Mouse (Mus musculus): ENCODE data around the gene Ccdc47. TPM values are rescaled to one million over a fixed set of nuclear protein-coding genes. Genes with fewer than 3 reads are reported as not detected.
A peak's percentile ranks its signal among the peaks of the same experiment; 100 is the strongest.

Gene Ccdc47
- polyA plus RNA-seq, 1 experiment from 2014 or later, result 53.5 TPM

GRCm38 (mm10) chr11:106163546-106163945, 52.6 kb downstream of the Ccdc47 start:
- peaks cover 13% of the 10 kb centered on the region for H3K4me1 ChIP-seq (ENCODE audit: control insufficient read depth, insufficient read depth, low read length)
- no peaks in the 10 kb centered on the region for H3K9me3 ChIP-seq (ENCODE audit: control insufficient read depth, low read length)
- no peak overlapping the region for H3K27ac ChIP-seq (replicated peaks; ENCODE audit: low read depth, low read length)
- no peak overlapping the region for H3K4me3 ChIP-seq (ENCODE audit: low read depth, low read length)
- H3K4me2 ChIP-seq (ENCODE audit: low read depth, severe bottlenecking), result no peak overlapping the region
- no peaks in the 10 kb centered on the region for H3K27me3 ChIP-seq (ENCODE audit: control insufficient read depth, insufficient read depth, low read length)
- ATAC-seq (ENCODE audit: insufficient number of reproducible peaks, low FRiP score, low TSS enrichment, low read depth), result no peak
- no peak for DNase-seq (ENCODE audit: low spot score)
- H3K36me3 ChIP-seq (ENCODE audit: control insufficient read depth, insufficient read depth, low read length), result peaks cover 10% of the 10 kb centered on the region
- WGBS, result 88% methylated on average over 4 of the region's 4 CpGs
- H3K9ac ChIP-seq (ENCODE audit: low read length), result no peak overlapping the region

- WGBS, result 85% methylated on average over 2 of the region's 2 CpGs
- H3K9ac ChIP-seq (ENCODE audit: low read length), result no peak overlapping the region
- H3K27me3 ChIP-seq (ENCODE audit: control insufficient read depth, insufficient read depth, low read length), result no peaks in the 10 kb centered on the region
- no peak overlapping the region for H3K27ac ChIP-seq (replicated peaks; ENCODE audit: low read depth, low read length)
- H3K4me1 ChIP-seq (ENCODE audit: control insufficient read depth, insufficient read depth, low read length), result peaks cover 20% of the 10 kb centered on the region
- H3K9me3 ChIP-seq (ENCODE audit: control insufficient read depth, low read length), result no peaks in the 10 kb centered on the region
- ATAC-seq (ENCODE audit: insufficient number of reproducible peaks, low FRiP score, low TSS enrichment, low read depth) (no peak), DNase-seq (ENCODE audit: low spot score) (no peak)
- peaks cover 16% of the 10 kb centered on the region for H3K36me3 ChIP-seq (ENCODE audit: control insufficient read depth, insufficient read depth, low read length)
- no peak overlapping the region for H3K4me3 ChIP-seq (ENCODE audit: low read depth, low read length)
- H3K4me2 ChIP-seq (ENCODE audit: low read depth, severe bottlenecking), result no peak overlapping the region
These were observed 53.9 kb downstream of the Ccdc47 start for GRCm38 (mm10) chr11:106162237-106162636.

DNA sequence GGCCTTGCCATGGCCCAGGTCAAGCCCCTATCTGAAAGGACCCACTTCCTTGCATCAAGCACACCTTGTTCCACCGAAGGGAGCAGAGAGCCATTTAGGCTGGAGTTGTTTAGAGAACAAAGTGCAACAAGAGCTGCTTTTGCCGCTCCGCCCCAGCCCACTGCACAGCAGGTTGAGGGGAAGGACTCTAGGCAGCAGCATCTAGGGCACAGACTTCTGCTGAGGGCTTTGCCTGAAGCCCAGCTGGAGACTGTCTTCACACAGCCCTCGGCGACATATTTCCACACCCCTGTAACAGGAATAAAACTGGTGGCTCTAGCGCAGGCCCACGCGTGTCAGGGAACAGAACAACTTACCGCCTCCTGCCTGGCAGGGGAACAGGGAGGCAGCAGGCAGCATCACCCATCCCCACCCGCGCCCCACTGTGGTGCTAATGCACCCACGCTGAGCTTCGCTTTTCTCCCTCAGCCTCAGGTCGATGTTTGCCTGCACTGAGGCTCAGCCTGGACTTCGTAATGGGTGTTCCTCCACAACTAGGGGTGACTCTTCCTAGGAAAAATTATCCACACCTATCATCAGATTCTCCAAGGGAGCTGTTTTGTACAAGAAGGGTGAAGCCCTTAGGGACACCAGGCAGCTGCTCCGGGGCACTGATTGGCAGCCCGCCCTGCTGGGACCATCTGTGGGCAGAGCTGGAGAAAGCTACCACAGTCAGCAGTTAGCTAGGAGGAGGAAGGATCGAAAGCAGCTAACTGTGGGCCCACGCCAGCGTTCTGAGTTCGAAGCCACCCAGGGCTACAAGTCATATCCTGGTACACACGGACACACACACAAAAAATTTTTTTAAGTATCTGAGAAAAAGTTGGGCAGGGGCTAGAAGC, 55.1 kb downstream of the Ccdc47 start, which contains the start of the genes Gm10840 and Limd2:
Gene Gm10840 (plus strand): TSS at position 10 of the 881 bp plus-strand sequence.
Gene Limd2 (minus strand): TSS at position 20 of the 881 bp plus-strand sequence.
- Histone ChIP-seq H3K9ac (ENCODE audit: low read length) (peak within 1 kb of the TSS; percentile 98), H3K4me1 (ENCODE audit: control insufficient read depth, insufficient read depth, low read length) (peaks cover 20% of the 10 kb centered on the region), H3K4me3 (ENCODE audit: low read depth, low read length) (peak within 1 kb of the TSS; percentile 75), H3K27ac (replicated peaks; ENCODE audit: low read depth, low read length) (peak within 1 kb of the TSS; percentile 100), H3K36me3 (ENCODE audit: control insufficient read depth, insufficient read depth, low read length) (peaks cover 13% of the 10 kb centered on the region), H3K4me2 (ENCODE audit: low read depth, severe bottlenecking) (peak within 1 kb of the TSS; percentile 78), H3K27me3 (ENCODE audit: control insufficient read depth, insufficient read depth, low read length) (no peaks in the 10 kb centered on the region), H3K9me3 (ENCODE audit: control insufficient read depth, low read length) (no peaks in the 10 kb centered on the region)
- ATAC-seq (ENCODE audit: insufficient number of reproducible peaks, low FRiP score, low TSS enrichment, low read depth) (no peak), DNase-seq (ENCODE audit: low spot score) (no peak)
- 31% methylated on average over 22 of the region's 22 CpGs for WGBS

- H3K4me1 ChIP-seq (ENCODE audit: control insufficient read depth, insufficient read depth, low read length), result peaks cover 20% of the 10 kb centered on the region
- no peaks in the 10 kb centered on the region for H3K27me3 ChIP-seq (ENCODE audit: control insufficient read depth, insufficient read depth, low read length)
- peak overlapping the region; percentile 78 for H3K4me2 ChIP-seq (ENCODE audit: low read depth, severe bottlenecking)
- peak overlapping the region; percentile 75 for H3K4me3 ChIP-seq (ENCODE audit: low read depth, low read length)
- ATAC-seq (ENCODE audit: insufficient number of reproducible peaks, low FRiP score, low TSS enrichment, low read depth) (peak; percentile 53; the same call in 1 of the 2 replicates), DNase-seq (ENCODE audit: low spot score) (peak; percentile 88)
- H3K9me3 ChIP-seq (ENCODE audit: control insufficient read depth, low read length), result no peaks in the 10 kb centered on the region
- H3K36me3 ChIP-seq (ENCODE audit: control insufficient read depth, insufficient read depth, low read length), result peaks cover 13% of the 10 kb centered on the region
- under 1% methylated on average over 87 of the region's 106 CpGs for WGBS
- H3K27ac ChIP-seq (replicated peaks; ENCODE audit: low read depth, low read length), result peak overlapping the region; percentile 100
- peak overlapping the region; percentile 98 for H3K9ac ChIP-seq (ENCODE audit: low read length)
These were observed 56.0 kb downstream of the Ccdc47 start for GRCm38 (mm10) chr11:106159921-106160840.

GRCm38 (mm10) chr11:106159216-106159920, 56.8 kb downstream of the Ccdc47 start:
- H3K4me3 ChIP-seq (ENCODE audit: low read depth, low read length), result peak overlapping the region; percentile 75
- H3K27me3 ChIP-seq (ENCODE audit: control insufficient read depth, insufficient read depth, low read length), result no peaks in the 10 kb centered on the region
- H3K4me2 ChIP-seq (ENCODE audit: low read depth, severe bottlenecking), result peak overlapping the region; percentile 78
- peaks cover 20% of the 10 kb centered on the region for H3K4me1 ChIP-seq (ENCODE audit: control insufficient read depth, insufficient read depth, low read length)
- under 1% methylated on average over 24 of the region's 25 CpGs for WGBS
- peak overlapping the region; percentile 100 for H3K27ac ChIP-seq (replicated peaks; ENCODE audit: low read depth, low read length)
- peaks cover 12% of the 10 kb centered on the region for H3K36me3 ChIP-seq (ENCODE audit: control insufficient read depth, insufficient read depth, low read length)
- peak overlapping the region; percentile 98 for H3K9ac ChIP-seq (ENCODE audit: low read length)
- H3K9me3 ChIP-seq (ENCODE audit: control insufficient read depth, low read length), result no peaks in the 10 kb centered on the region
- ATAC-seq (ENCODE audit: insufficient number of reproducible peaks, low FRiP score, low TSS enrichment, low read depth) (peak; percentile 79), DNase-seq (ENCODE audit: low spot score) (peak; percentile 81)

DNA sequence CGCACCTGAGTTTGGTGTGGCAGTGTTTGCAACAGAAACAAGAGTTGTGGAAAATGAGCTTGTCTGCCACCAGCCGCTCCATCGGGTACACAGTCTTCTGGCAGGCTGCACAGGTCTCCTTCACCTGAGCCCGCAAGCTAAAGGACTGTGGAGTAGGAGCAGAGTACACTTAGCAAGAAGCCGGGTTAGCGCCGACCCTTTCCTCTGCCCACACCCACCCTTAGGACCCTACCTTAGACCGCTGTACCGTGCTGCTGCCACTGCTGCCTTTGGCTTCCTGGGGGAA, 57.3 kb downstream of the Ccdc47 start:
- Histone ChIP-seq H3K27me3 (ENCODE audit: control insufficient read depth, insufficient read depth, low read length) (no peaks in the 10 kb centered on the region), H3K9ac (ENCODE audit: low read length) (peak overlapping the region; percentile 98), H3K4me3 (ENCODE audit: low read depth, low read length) (peak overlapping the region; percentile 75), H3K9me3 (ENCODE audit: control insufficient read depth, low read length) (no peaks in the 10 kb centered on the region), H3K27ac (replicated peaks; ENCODE audit: low read depth, low read length) (peak overlapping the region; percentile 100), H3K4me1 (ENCODE audit: control insufficient read depth, insufficient read depth, low read length) (peaks cover 20% of the 10 kb centered on the region), H3K4me2 (ENCODE audit: low read depth, severe bottlenecking) (peak overlapping the region; percentile 78), H3K36me3 (ENCODE audit: control insufficient read depth, insufficient read depth, low read length) (peaks cover 13% of the 10 kb centered on the region)
- DNase-seq (ENCODE audit: low spot score) (no peak), ATAC-seq (ENCODE audit: insufficient number of reproducible peaks, low FRiP score, low TSS enrichment, low read depth) (peak; percentile 18)
- WGBS, result 34% methylated on average over 9 of the region's 9 CpGs

DNA sequence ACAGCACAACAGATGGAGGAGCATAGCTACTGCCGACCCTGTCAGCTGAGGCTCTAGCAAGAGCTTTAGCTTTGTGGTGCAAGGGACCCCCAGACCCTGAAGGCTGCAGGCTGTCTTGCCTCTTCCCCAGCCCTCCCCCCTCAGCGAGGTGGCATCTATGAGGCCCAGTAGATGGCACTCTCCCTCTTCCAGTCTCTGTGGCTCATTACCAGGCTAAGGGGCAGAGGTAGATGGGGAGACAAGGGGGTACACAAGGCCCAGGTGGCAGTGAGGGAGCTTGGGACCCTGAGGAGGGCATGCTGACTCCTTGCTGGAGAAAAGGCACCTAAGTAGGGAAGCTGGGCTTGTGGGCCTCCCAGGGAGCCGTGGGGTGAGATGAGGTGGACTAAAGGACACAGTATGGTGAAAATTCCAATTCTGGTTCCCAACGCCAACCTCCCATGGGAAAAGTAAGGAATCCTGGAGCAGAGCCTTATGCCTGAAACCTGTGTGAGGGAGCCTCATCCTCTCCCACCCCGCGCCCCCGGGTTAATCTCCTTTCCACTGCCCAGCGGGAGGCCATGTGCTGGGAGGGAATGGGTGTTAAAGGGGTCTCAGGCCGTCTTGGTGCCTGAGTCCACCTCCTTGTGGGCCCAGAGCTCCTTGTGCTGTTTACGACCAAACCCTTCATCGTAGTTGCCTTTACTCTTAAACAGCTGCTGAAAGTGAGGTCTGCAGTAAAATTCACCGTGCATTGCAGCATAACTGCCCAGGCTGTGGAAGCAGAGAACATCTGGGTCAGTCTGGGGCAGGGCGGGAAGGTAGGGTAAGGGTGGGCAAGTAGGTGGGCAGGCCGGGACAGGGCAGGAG, 57.8 kb downstream of the Ccdc47 start:
- Histone ChIP-seq H3K27ac (replicated peaks; ENCODE audit: low read depth, low read length) (peak overlapping the region; percentile 100), H3K9me3 (ENCODE audit: control insufficient read depth, low read length) (no peaks in the 10 kb centered on the region), H3K4me1 (ENCODE audit: control insufficient read depth, insufficient read depth, low read length) (peaks cover 20% of the 10 kb centered on the region), H3K27me3 (ENCODE audit: control insufficient read depth, insufficient read depth, low read length) (no peaks in the 10 kb centered on the region), H3K4me2 (ENCODE audit: low read depth, severe bottlenecking) (peak overlapping the region; percentile 78), H3K36me3 (ENCODE audit: control insufficient read depth, insufficient read depth, low read length) (peaks cover 11% of the 10 kb centered on the region), H3K9ac (ENCODE audit: low read length) (peak overlapping the region; percentile 98), H3K4me3 (ENCODE audit: low read depth, low read length) (peak overlapping the region; percentile 75)
- no peak for ATAC-seq (ENCODE audit: insufficient number of reproducible peaks, low FRiP score, low TSS enrichment, low read depth)
- no peak for DNase-seq (ENCODE audit: low spot score)
- whole genome bisulfite sequencing, result 51% methylated on average over 14 of the region's 14 CpGs
